Mouse (Mus musculus) common myeloid progenitor, adult 5-6 weeks (primary cell): ENCODE measurements at regions not wholly inside any gene's neighbourhood (a gene's known extent, or its start where the extent isn't known, plus 50 kb on each side); places are given as distances from the start of the nearest gene placed in this dataset.
"Not testable (repeated sequence)": the region's sequence is repeated elsewhere in the genome, so short reads cannot be mapped to it uniquely, and the experiment has no call there.

Experiments used
- ATAC-seq: replicated peaks from 2 replicates; pipeline ENCODE4 v1.8.0; 2016; ENCODE audit warnings: low read depth, mild to moderate bottlenecking, moderate TSS enrichment, inconsistent platforms; ENCODE audit not compliant: poor library complexity, severe bottlenecking

DNA sequence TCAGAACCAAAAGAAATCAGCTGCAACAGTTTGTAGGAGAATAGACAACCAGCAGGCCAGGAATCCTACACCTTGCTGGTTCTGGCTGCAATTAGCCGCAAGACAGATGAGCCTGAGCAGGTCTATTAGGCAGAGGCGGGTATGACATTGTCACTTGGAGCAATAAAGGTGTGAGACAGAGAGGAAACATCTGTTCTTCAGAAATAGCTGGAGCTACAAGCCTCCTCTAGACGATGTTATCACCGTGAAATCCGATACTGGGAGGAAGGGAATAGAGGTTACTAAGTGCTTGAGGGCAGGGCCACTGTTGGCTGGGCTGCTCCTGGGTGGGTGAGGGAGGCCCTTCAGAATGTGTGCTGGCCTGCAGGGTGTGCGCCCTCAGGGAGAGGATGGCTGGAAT lies 135.8 kb upstream of the Sulf2 start:
- ATAC-seq: no peak

- ATAC-seq: no peak
These were observed 135.4 kb upstream of the Sulf2 start for GRCm38 (mm10) chr2:166290826-166291225.

- peak; percentile 45; the same call in 1 of the 2 replicates for ATAC-seq
These were observed 133.7 kb upstream of the Sulf2 start for GRCm38 (mm10) chr2:166289198-166289597.

DNA sequence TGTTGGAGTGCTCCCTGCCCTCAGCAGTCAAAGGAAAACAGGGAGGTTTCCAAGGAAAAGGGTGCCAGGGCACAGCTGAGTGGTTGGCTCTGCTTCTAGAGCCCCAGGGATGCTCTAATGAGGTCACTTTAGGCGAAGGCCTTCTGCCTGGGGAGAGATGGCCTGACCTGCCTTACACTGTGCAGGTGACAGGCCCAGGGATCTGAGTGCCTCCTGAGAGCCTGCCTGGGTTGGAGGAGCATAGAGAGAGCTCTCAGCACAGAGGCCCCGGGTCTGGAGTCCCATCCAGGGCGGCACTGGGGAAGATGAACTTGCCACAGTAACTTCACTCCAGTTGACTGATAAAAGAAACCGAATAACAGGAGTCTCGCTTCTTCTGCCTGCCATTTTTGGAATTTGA lies 125.7 kb upstream of the Sulf2 start:
- not testable (repeated sequence) for ATAC-seq

DNA sequence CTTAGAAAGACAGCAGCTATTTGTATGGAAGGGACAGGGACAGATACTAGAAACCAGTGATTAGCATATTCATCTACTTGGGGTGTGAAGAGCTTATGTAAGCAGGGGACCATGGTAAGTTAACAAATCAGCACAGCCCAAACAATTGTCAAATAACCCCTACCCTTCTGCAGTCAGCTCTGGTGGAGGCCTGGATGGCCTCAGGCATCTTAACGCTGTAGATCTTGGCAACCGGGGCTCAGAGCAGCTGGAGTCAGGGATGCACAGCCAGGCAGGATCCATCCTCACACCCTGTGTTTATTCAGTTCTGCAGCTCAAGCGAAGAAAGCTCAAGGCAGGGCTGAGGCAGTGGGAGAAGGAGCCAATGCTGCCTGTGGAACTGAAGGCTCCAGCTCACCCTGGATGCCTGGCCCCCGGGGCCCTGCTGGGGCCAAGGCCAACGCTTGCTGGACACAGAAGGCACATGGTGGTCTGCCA lies 125.2 kb upstream of the Sulf2 start:
- no peak for ATAC-seq

DNA sequence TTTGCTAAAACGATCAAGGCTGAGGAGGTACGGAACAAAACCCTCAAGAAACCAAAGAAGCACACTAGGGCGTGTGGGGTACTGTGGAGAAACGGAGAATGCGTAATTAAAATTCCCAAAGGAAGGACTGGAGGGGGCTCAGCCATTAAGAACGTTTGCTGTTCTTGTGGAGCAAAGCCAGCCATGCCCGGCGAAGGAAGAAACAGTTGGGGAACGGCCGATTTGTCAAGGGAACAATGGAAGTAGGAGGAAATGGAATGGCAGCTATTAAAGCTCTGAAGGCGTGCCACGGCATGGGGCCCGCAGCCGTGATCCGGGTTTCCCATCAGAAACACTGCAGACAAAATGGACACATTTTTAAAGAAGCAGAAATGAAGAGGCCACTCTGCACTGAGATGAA lies 124.2 kb upstream of the Sulf2 start:
- no peak for ATAC-seq

DNA sequence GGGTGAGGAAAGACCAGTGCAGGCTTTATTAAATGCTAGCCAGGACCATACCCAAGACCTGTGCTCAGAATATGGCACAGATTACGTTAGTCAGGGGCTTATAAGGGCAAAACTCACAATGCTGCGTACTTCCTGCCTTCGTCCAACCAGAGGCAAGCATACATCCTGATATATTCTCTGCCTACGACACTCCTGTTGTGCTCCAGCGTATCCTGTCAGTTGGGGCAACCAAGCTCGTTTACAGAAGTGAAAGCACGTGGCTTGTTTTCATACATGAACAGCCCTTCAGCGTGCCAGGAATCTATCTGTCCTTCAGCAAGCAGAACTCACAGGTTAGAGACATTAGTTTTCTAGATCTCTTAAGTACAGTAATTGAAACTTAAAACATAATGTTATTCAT lies 119.9 kb upstream of the Sulf2 start:
- peak; percentile 71 for ATAC-seq

GRCm38 (mm10) chr2:166274016-166274346 lies 118.5 kb upstream of the Sulf2 start:
- ATAC-seq: no peak

GRCm38 (mm10) chr2:166273312-166274015 lies 118.0 kb upstream of the Sulf2 start:
- no peak for ATAC-seq

- no peak for ATAC-seq
These were observed 117.4 kb upstream of the Sulf2 start for GRCm38 (mm10) chr2:166272841-166273240.

- ATAC-seq: no peak
These were observed 116.7 kb upstream of the Sulf2 start for GRCm38 (mm10) chr2:166272190-166272543.

GRCm38 (mm10) chr2:166271373-166272189 lies 116.1 kb upstream of the Sulf2 start:
- ATAC-seq: no peak

DNA sequence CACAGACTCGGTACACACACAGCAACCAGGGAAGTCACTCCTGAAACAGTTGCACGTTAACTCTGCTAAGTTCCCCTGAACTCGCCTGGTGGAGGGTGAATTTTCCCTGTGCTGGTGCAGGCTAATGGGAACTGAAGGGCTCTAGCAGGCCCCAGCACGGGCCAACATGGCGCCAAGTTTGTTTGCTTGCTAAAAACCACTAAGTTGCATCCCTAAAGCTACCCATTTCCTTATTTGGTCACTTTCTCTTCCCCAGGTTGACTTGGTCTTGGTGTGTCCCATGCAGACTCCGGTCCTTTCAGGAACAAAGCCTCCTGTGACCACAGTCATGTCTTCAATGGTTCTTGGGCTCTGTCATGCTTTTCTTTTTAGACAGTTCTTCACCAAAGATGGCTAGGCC lies 114.5 kb upstream of the Sulf2 start:
- ATAC-seq: no peak

GRCm38 (mm10) chr2:166266915-166267314 lies 111.5 kb upstream of the Sulf2 start:
- ATAC-seq: no peak

DNA sequence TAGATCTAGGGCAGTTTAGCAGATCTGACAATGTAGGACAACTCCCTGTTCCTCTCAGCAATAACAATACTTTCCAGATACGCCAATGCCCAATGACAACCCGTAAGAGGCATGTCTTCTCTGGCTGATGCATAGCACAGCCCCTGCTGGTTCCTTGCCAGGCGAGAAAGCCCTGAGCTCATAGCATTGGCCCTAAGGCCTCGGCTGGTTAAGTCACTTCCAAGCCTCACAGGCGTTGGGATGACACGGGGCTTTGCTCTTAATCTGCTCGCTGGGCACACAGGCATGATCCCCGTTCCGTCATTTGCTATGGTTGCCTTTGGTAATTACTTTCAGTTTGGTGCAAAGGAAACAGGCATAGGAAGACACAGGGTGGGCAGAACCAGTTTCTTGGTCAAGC lies 111.0 kb upstream of the Sulf2 start:
- no peak for ATAC-seq

DNA sequence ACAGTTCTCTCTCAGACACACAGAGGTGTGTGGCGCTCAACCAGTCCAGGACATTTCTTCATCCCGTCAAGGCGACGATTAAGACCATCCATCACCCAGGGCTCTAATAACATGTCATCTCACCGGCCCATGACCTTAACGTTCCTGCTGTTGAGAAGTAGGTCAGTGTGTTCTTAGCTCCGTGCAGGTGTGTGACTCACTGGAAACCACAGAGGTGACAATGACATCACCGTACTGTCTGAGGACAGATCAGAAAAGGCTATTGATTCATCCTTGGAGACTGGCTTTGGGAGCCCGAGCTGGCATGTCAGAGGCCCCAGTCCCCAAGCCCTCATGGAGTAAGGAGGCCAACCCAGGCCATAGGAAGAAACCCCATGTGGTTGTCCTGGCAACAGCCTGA lies 109.3 kb upstream of the Sulf2 start:
- ATAC-seq: no peak

DNA sequence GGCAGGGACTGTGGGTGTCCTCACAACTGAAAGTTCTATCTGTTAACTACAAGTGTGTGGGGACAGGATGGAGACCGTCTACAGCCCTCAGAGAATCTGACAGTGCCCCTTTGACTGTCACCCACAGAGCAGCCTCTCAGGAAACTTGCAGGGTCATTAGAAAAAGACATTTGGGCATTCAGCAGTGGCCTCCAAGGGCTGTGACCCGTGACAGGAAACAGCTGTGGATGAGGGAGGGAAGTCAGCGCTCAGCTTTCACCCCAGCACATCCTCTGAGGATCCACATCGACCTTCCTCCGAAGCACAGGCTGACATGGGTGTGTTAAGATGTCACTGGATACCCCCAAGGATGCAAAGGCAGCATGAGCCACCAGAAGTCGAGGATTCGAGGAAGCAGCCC lies 106.3 kb upstream of the Sulf2 start:
- peak; percentile 77 for ATAC-seq

DNA sequence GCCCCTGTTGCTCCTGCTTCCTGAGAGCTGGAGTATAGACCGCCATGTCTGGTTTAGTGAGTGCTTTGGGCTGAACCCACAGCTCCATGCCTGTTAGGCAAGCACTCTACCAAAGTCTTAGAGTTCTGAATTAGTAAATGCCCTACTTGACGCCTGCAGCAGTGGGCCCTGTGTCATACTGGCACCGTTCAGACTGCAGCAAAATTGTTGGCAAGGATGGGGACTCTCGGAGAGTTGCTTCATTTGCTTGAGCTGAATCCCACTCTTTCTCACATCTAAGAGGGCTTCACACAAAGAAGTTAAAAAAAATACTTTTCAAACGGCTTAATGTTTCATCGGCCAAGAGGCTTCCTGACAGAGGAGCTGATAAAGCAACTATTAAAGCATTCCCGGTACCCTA lies 105.6 kb upstream of the Sulf2 start:
- no peak for ATAC-seq

DNA sequence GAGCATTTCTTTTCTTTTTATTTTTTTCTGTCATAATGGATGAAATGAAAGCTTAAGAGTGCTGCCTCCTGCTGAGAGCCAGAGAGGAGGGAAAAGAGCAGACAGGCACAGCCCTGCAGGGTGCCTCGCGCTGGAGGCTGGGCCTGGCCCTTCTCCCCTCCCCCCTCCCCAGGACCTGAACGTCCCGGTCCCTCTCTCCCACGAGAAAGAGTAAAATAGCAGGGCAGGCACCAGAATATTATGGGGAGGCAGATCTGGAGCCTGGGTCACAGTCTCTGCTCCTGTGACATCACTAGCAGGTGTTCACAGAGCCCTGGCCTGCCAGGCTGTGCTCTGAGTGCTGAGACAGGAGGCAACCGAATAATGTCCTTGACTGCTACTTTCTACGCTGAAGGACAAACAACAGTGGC lies 103.3 kb upstream of the Sulf2 start:
- ATAC-seq: no peak

DNA sequence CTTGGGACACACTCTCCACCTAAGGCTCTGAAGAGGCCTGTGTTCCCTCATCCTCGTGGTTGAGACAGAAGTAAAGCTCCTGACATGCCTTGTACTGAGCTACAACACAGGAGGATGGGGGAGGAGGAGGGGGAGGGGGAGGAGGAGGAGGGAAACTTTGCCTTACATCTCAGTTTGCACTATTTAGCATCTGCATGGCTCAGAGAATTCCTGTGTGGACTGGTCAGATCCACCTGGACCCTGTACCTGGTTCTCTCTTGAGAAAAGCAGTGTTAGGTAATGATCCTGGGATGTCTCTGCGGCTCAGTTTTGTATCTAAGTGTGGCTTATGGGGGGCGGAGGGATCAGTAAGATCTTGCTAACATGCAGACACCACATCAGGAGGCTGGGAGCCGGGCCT lies 102.2 kb upstream of the Sulf2 start:
- ATAC-seq: no peak

DNA sequence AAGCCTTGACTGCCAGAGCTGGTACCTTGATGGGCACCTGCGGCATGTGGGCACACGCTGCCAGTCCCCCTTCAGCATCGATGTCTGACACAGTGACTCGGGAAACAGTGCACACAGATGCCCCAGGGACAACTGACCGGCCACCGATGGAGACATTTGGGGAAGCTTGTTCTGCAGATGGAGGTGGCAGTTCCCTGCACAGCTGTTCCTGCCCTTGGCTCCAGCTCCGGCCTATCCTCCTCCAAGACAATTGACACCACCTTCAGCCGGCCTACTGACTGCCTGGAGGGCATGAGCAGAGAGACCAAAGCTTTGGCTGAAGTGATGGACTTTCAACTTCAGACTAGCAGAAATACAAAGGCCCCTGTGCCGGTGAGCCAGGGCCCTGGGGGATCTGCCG lies 100.7 kb upstream of the Sulf2 start:
- no peak for ATAC-seq

GRCm38 (mm10) chr2:166254581-166254980 lies 99.1 kb upstream of the Sulf2 start:
- ATAC-seq: no peak
